Mouse (Mus musculus): ENCODE data around the gene Ephb2. TPM values are rescaled to one million over a fixed set of nuclear protein-coding genes. Genes with fewer than 3 reads are reported as not detected.

The Ephb2 gene
- polyA plus RNA-seq, 1 experiment from 2014 or later, result 30.8 TPM

DNA sequence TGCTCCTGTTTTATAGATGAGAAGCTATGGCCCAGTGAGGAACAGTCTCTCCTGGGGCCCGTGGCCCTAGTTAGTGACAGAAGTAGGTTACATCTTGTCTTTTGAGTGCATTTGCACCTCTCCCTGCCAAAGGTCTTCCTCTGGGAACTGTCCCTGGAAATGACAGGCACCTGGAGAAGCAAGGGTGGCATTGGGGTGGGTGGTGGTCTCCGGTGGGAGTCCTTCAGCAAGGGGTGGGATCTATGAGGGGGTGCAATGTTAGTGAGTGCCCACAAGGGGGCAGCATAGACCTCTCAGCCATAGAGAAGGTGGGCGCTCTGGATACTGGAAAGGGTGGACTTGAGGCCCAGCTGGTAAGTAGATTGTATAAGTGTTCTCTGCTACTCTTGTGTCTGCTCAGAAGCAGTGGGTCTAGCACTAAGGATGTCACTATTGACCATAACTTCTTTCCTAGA is 184.4 kb downstream of the Ephb2 start:
- Histone ChIP-seq H3K4me1 (peaks cover 28% of the 10 kb centered on the region), H3K9me3 (replicated peaks) (peaks cover 5% of the 10 kb centered on the region; the same call in 1 of the 2 replicates), H3K27ac (no peak overlapping the region), H3K27me3 (no peaks in the 10 kb centered on the region), H3K4me2 (replicated peaks) (no peak overlapping the region), H3K9ac (no peak overlapping the region), H3K36me3 (peaks cover 34% of the 10 kb centered on the region), H3K4me3 (no peak overlapping the region)
- ATAC-seq (ENCODE audit: low FRiP score), result peak; percentile 31; the same call in 1 of the 2 replicates
- 66% methylated on average over 3 of the region's 3 CpGs for WGBS

DNA sequence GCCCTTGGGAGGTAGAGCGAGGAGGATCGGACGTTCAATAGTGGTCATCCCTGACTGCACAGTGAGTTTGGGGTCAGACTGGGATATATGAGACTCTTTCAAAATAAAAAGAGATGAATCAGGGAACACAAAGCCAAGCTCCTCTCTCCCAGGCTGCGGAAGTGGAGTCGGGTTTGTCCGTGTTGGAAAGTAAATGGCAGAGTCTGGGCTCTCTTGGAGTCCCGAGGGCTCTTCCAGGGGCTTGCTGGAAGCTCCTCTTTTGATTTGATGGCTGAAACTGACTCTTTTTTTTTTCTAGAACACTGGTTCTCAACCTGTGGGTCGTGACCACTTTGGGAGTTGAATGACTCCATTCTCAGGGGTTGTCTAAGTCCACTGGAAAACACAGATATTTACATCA is 185.5 kb downstream of the Ephb2 start:
- peaks cover 28% of the 10 kb centered on the region for H3K4me1 ChIP-seq
- WGBS, result 69% methylated on average over 8 of the region's 8 CpGs
- H3K27ac ChIP-seq, result no peak overlapping the region
- ATAC-seq (ENCODE audit: low FRiP score), result no peak
- no peaks in the 10 kb centered on the region for H3K27me3 ChIP-seq
- H3K4me3 ChIP-seq, result no peak overlapping the region
- peaks cover 5% of the 10 kb centered on the region; the same call in 1 of the 2 replicates for H3K9me3 ChIP-seq (replicated peaks)
- H3K36me3 ChIP-seq, result peaks cover 22% of the 10 kb centered on the region
- no peak overlapping the region for H3K4me2 ChIP-seq (replicated peaks)
- no peak overlapping the region for H3K9ac ChIP-seq

DNA sequence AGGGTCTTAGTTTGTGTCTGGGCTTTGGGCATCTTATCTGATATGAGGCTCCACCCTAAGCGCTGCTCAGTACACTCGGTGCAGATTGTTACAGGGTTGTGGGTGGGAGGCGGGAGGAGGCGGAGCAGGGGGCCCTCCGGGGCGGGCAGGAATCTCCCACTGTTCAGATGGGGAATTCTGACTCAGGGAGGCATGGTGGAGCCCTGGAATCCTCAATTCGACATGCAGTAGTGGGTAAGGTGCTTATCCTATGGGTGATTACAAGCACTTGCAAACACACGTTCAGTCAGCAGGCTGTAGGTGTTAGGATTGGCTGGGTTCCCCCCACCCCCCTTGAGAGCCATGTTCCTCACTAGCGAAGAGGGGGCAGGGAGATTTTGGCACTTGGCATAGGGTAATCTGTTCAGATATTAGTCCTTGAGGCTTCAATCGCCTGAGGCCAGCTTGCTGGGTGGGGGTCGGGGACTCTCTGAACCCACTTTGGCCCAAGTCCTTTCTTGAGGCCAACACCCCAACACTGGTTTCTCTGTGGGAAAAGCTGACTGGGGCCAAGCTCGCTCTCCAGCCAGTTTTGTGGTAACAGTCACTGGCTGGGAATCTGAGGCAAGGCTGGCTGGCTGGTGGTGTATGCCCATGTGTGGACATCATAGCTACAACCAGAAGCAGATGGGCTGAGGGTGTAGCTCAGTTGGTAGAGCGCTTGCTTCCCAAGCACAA is 186.2 kb downstream of the Ephb2 start:
- Histone ChIP-seq H3K27ac (no peak overlapping the region), H3K4me3 (no peak overlapping the region), H3K9me3 (replicated peaks) (peaks cover 5% of the 10 kb centered on the region; the same call in 1 of the 2 replicates), H3K27me3 (no peaks in the 10 kb centered on the region), H3K36me3 (peaks cover 16% of the 10 kb centered on the region), H3K4me1 (peaks cover 28% of the 10 kb centered on the region), H3K9ac (no peak overlapping the region), H3K4me2 (replicated peaks) (0 out of 2 replicates have a peak overlapping the region, but pooled peaks have one; percentile 9)
- no peak for ATAC-seq (ENCODE audit: low FRiP score)
- WGBS, result 41% methylated on average over 13 of the region's 13 CpGs

DNA sequence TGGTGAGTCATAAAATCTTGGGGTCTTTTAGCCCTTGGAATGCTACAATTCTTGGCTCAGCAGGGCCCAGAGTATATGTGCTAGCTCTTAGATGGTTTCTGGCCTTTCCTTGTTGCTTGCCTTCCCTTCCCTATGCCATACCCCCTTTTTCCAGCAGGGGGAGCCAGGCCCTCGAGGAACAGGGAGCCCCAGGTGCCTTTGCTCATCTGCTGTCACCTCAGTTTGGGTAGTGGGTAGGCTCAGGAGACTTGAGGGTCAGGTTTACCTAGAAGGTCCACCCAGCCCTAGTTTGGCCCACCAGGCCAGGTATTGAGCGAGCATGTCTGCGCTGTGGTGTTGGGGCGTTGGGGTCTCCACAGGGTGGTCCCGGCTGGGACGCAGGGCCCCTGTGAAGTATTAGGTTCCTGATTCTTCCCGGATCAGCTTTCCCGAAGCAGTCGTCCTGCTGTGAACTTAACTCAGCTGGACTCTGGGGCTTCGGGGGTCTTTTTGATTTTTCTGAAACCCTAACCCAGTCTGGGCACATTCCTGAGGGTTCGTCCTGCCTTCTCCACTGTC is 186.8 kb downstream of the Ephb2 start:
- ATAC-seq (ENCODE audit: low FRiP score), result no peak
- Histone ChIP-seq H3K4me3 (no peak overlapping the region), H3K27me3 (no peaks in the 10 kb centered on the region), H3K27ac (no peak overlapping the region), H3K9ac (no peak overlapping the region), H3K4me2 (replicated peaks) (peak overlapping the region; percentile 9; the same call in 1 of the 2 replicates), H3K9me3 (replicated peaks) (peaks cover 5% of the 10 kb centered on the region; the same call in 1 of the 2 replicates), H3K36me3 (peaks cover 10% of the 10 kb centered on the region), H3K4me1 (peaks cover 28% of the 10 kb centered on the region)
- WGBS, result 25% methylated on average over 11 of the region's 11 CpGs

DNA sequence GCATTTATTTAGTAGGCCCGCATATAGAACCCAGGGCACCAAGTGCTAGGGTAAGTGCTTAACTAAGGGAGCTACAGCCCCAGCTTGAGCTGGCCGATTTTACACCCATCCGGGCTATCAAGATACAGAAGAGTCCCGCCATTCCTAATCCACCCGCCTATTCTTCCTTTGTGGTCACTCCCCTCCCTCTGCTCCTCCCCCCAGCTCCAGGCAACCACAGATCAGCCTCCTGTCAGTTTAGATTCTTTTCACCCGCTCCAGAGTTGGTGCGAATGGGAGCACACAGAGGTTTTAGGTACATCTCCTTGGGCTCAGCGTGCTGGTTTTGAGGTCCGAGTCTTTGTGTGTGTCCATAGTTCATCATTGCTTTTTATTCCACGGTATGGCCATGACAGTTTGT is 196.9 kb downstream of the Ephb2 start:
- WGBS, result 8% methylated on average over 10 of the region's 10 CpGs
- H3K4me1 ChIP-seq, result peaks cover 22% of the 10 kb centered on the region
- peak overlapping the region; percentile 89 for H3K4me2 ChIP-seq (replicated peaks)
- no peak for ATAC-seq (ENCODE audit: low FRiP score)
- H3K9me3 ChIP-seq (replicated peaks), result no peaks in the 10 kb centered on the region
- no peak overlapping the region for H3K27ac ChIP-seq
- H3K9ac ChIP-seq, result peak overlapping the region; percentile 33; the same call in 1 of the 2 replicates
- H3K27me3 ChIP-seq, result peaks cover 36% of the 10 kb centered on the region
- H3K4me3 ChIP-seq, result no peak overlapping the region
- H3K36me3 ChIP-seq, result no peaks in the 10 kb centered on the region

DNA sequence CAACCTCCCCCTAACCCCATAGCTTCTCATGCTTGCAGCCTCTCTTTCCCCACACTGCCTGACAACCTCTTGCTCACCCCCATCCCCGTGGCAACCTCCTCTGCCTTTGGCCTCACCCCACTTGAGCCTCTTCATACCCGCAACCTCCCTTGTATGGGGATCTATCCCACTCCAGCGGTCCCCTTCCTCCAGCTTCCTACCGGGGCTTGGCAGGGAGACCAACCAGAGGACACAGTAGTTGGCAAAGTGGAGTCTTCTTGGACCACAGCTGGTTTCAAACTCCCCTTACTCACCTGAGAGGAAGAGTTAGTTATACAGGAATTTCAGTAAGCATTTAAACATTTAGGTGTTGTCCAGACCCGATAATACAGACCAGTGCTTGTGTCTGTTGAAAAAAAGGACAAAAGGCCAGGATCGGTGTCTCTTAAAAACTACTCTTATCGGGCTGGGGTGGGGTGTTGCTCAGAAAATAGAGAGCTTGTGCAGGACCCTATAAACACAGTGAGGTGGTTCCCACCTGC is 197.5 kb downstream of the Ephb2 start:
- 34% methylated on average over 7 of the region's 7 CpGs for WGBS
- ATAC-seq (ENCODE audit: low FRiP score), result peak; percentile 17; the same call in 1 of the 2 replicates
- peak overlapping the region; percentile 52; the same call in 1 of the 2 replicates for H3K4me3 ChIP-seq
- H3K27ac ChIP-seq, result no peak overlapping the region
- no peak overlapping the region for H3K9ac ChIP-seq
- H3K9me3 ChIP-seq (replicated peaks), result no peaks in the 10 kb centered on the region
- peaks cover 22% of the 10 kb centered on the region for H3K4me1 ChIP-seq
- peaks cover 36% of the 10 kb centered on the region for H3K27me3 ChIP-seq
- peak overlapping the region; percentile 89 for H3K4me2 ChIP-seq (replicated peaks)
- H3K36me3 ChIP-seq, result no peaks in the 10 kb centered on the region

DNA sequence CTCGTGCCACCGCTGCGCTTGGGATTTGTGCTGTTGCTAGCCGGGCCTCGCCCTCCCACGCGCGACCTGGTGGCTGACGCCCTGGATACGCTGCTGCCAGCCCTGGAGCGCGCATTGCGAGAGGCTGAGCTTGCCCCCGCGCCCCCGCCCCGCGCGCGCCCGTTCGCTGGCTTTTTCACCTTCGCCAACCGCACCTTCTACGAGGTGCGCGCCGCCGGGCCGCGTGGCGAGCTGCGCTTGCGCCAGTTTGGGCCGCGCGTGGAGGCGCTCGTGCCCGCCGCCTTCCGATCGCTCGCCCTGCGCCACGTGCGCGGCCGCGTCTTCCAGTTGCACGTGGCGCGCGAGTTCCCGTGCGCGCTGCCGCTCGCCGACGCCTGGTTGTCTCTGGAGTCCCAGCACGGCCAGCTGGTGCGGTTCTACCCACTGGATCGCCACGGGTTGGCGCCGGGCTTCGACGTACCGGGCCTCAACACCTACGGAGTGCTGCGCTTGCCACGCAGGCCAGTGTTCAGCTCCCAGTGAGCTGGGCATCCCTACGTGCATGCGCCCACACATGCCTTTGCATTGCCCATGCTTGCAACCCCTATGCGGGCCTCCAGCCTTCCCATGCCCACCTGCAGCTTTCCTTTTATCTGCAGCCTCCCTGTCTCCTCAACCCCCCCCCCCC is 198.1 kb downstream of the Ephb2 start:
- Histone ChIP-seq H3K4me2 (replicated peaks) (peak overlapping the region; percentile 89), H3K9ac (peak overlapping the region; percentile 61), H3K27me3 (peaks cover 36% of the 10 kb centered on the region), H3K9me3 (replicated peaks) (no peaks in the 10 kb centered on the region), H3K4me3 (peak overlapping the region; percentile 52), H3K4me1 (peaks cover 22% of the 10 kb centered on the region), H3K27ac (no peak overlapping the region), H3K36me3 (no peaks in the 10 kb centered on the region)
- peak; percentile 57 for ATAC-seq (ENCODE audit: low FRiP score)
- 2% methylated on average over 76 of the region's 76 CpGs for WGBS

DNA sequence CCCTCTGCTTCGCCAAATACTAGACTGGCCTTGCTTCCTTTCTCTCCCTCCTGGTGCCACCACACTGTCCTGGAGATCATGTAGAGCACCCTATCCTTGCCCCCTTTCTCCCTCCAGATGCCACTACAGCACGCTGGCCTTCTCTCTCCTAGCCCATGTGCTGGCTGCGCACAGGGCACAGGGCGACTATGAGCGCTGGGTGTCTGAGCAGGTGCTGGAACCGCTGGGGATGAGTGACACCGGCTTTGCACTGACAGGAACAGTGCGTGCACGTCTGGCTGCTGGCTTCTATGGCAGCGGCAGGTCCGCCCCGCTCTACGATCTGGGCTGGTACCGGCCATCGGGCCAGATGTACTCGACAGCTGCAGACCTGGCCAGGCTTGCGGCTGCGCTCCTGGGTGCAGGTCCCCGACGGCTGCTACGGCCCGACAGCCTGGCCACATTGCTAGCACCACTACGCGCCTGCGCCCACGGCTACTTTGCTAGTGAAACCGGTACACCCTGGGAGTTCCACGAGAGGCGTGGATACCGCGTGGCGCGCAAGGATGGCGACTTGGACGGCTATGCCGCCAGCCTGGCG is 198.7 kb downstream of the Ephb2 start:
- no peak overlapping the region for H3K27ac ChIP-seq
- H3K36me3 ChIP-seq, result no peaks in the 10 kb centered on the region
- 17% methylated on average over 37 of the region's 37 CpGs for WGBS
- H3K27me3 ChIP-seq, result peaks cover 36% of the 10 kb centered on the region
- no peaks in the 10 kb centered on the region for H3K9me3 ChIP-seq (replicated peaks)
- peak overlapping the region; percentile 61 for H3K9ac ChIP-seq
- peaks cover 22% of the 10 kb centered on the region for H3K4me1 ChIP-seq
- H3K4me2 ChIP-seq (replicated peaks), result peak overlapping the region; percentile 89
- peak overlapping the region; percentile 52 for H3K4me3 ChIP-seq
- ATAC-seq (ENCODE audit: low FRiP score), result peak; percentile 52

DNA sequence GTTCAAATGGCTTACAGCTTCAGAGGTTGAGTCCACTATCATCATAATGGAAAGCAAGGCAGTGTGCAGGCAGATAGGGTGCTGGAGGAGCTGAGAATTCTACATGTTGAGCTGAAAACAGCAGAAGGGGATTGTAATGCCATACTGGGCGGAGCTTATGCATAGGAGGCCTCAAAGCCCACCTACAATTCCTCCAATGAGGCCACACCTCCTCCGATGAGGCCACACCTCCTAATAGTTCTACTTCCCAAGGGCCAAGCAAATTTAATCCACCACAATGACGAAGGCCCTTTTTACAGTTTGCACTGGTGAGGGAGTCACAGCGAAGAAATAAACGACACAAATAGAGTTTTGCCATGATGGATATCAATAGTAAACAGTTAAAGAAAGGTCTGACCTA is 199.3 kb downstream of the Ephb2 start:
- no peak overlapping the region for H3K27ac ChIP-seq
- no peaks in the 10 kb centered on the region for H3K9me3 ChIP-seq (replicated peaks)
- no peak overlapping the region for H3K4me3 ChIP-seq
- H3K9ac ChIP-seq, result no peak overlapping the region
- peak overlapping the region; percentile 89; the same call in 1 of the 2 replicates for H3K4me2 ChIP-seq (replicated peaks)
- peaks cover 36% of the 10 kb centered on the region for H3K27me3 ChIP-seq
- H3K36me3 ChIP-seq, result no peaks in the 10 kb centered on the region
- peaks cover 22% of the 10 kb centered on the region for H3K4me1 ChIP-seq
- WGBS, result 57% methylated on average over 5 of the region's 5 CpGs
- ATAC-seq (ENCODE audit: low FRiP score), result no peak

DNA sequence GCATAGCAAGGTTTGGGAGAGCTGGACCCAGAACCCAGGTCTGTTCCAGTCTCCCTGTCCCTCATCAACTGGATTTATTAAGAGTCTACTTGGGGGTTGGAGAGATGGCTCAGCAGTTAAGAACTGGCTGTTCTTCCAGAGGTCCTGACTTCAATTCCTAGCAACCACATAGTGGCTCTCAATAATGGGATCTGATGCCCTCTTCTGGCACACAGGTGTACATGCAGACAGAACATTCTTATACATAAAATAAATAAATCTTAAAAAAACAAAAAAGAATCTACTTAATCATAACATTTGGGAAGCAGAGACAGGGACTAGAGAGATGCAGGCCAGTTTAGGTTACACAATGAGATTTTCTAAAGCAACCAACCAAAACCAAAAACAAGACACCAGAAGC is 199.8 kb downstream of the Ephb2 start:
- no peak for ATAC-seq (ENCODE audit: low FRiP score)
- H3K9ac ChIP-seq, result no peak overlapping the region
- H3K27me3 ChIP-seq, result peaks cover 36% of the 10 kb centered on the region

DNA sequence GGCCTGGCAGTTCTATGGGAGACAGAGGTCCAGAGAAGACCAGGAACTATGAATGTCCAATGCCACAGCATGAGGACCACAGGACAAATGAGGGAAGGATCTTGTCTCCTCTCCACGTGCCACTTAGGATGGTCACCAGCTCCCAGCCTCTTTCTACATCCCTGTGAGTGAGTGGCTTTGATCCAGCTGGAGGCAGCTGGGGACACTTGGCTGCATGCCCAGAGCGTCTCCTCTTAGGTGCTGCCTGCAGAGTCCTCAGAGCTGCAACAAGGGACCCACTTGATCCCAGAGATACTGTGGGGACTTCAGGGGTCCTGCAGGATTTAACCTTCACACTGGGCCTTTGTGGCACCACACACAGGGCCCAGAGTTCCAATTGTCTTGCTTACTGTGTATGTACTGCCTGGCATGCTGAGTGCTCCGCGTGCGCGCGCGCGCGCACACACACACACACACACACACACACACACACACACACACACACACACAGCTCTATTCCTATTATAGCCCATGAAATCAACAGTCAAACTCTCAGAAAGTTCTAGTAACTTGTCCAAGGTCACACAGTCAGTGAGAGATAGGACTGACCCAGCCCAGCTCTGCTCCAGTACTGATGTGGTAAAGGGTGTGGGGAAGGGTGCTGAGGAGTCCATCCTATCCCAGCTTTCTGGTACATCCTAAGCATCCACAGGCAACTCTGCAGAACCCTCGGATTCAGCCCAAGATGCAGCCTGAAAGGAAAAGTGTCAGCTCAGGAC is 204.4 kb downstream of the Ephb2 start:
- Histone ChIP-seq H3K27ac (no peak overlapping the region), H3K9ac (no peak overlapping the region), H3K4me2 (replicated peaks) (no peak overlapping the region), H3K4me3 (no peak overlapping the region), H3K27me3 (peaks cover 9% of the 10 kb centered on the region), H3K9me3 (replicated peaks) (no peaks in the 10 kb centered on the region), H3K4me1 (0 out of 2 replicates have a peak, but pooled peaks cover 4% of the 10 kb centered on the region), H3K36me3 (no peaks in the 10 kb centered on the region)
- no peak for ATAC-seq (ENCODE audit: low FRiP score)
- WGBS, result 83% methylated on average over 10 of the region's 11 CpGs

More for the DNA sequence above, 199.8 kb downstream of the Ephb2 start:
- Histone ChIP-seq H3K4me2 (replicated peaks) (no peak overlapping the region), H3K27ac (no peak overlapping the region), H3K4me1 (peaks cover 24% of the 10 kb centered on the region), H3K4me3 (no peak overlapping the region), H3K36me3 (no peaks in the 10 kb centered on the region), H3K9me3 (replicated peaks) (no peaks in the 10 kb centered on the region)

Data from hindbrain, embryonic 12.5 days (tissue).